Mouse (Mus musculus) myocyte (in vitro differentiated cells): ENCODE measurements at regions not wholly inside any gene's neighbourhood (a gene's known extent, or its start where the extent isn't known, plus 50 kb on each side); places are given as distances from the start of the nearest gene placed in this dataset.

ENCODE experiments used
- CEBPB ChIP-seq: IDR thresholded peaks from 2 replicates; pipeline ENCODE4 v1.6.1; 2011; ENCODE audit warnings: mild to moderate bottlenecking, moderate library complexity; ENCODE audit not compliant: poor library complexity, insufficient read depth, severe bottlenecking
- E2F4 ChIP-seq: IDR thresholded peaks from one replicate; pipeline ENCODE4 v1.6.1; 2011; ENCODE audit warnings: mild to moderate bottlenecking, control low read depth, moderate library complexity; ENCODE audit not compliant: insufficient read depth
- MAX ChIP-seq: IDR thresholded peaks from one replicate; pipeline ENCODE4 v1.6.1; 2011; ENCODE audit warnings: low read depth, mild to moderate bottlenecking, control low read depth
- MYOD1 ChIP-seq, 3 experiments: IDR thresholded peaks; one replicate each; pipeline ENCODE4 v1.6.1; 2011; ENCODE audit warnings: control low read depth in 2 of 3, low read depth in 2 of 3, mild to moderate bottlenecking in 2 of 3, moderate library complexity in 1 of 3; ENCODE audit not compliant: insufficient read length in 2 of 3, control insufficient read depth in 1 of 3
- MYOG ChIP-seq, 3 experiments: IDR thresholded peaks; one replicate each; pipeline ENCODE4 v1.6.1; 2011; ENCODE audit warnings: control low read depth in 2 of 3, low read depth in 2 of 3, mild to moderate bottlenecking in 2 of 3; ENCODE audit not compliant: insufficient read length in 2 of 3, control insufficient read depth in 1 of 3, insufficient read depth in 1 of 3
- POLR2A ChIP-seq: IDR thresholded peaks from one replicate; pipeline ENCODE4 v1.6.1; 2011; ENCODE audit warnings: low read depth, mild to moderate bottlenecking, control low read depth, moderate library complexity; ENCODE audit not compliant: insufficient read length
- POLR2AphosphoS2 ChIP-seq: IDR thresholded peaks from one replicate; pipeline ENCODE4 v1.6.1; 2011; ENCODE audit warnings: low read depth, control low read depth; ENCODE audit not compliant: insufficient read length
- REST ChIP-seq: IDR thresholded peaks from one replicate; pipeline ENCODE4 v1.6.1; 2011; ENCODE audit warnings: mild to moderate bottlenecking, control low read depth, moderate library complexity; ENCODE audit not compliant: insufficient read depth, insufficient read length
- SRF ChIP-seq: IDR thresholded peaks from one replicate; pipeline ENCODE4 v1.6.1; 2011; ENCODE audit warnings: low read depth; ENCODE audit not compliant: control insufficient read depth, insufficient read length
- TCF12 ChIP-seq: IDR thresholded peaks from one replicate; pipeline ENCODE4 v1.6.1; 2011; ENCODE audit warnings: mild to moderate bottlenecking, control low read depth; ENCODE audit not compliant: poor library complexity, insufficient read depth, severe bottlenecking
- TCF3 ChIP-seq: IDR thresholded peaks from one replicate; pipeline ENCODE4 v1.6.1; 2011; ENCODE audit warnings: low read depth, control low read depth; ENCODE audit not compliant: insufficient read length
- USF1 ChIP-seq: IDR thresholded peaks from one replicate; pipeline ENCODE4 v1.6.1; 2011; ENCODE audit warnings: low read depth, mild to moderate bottlenecking, control low read depth, moderate library complexity

DNA sequence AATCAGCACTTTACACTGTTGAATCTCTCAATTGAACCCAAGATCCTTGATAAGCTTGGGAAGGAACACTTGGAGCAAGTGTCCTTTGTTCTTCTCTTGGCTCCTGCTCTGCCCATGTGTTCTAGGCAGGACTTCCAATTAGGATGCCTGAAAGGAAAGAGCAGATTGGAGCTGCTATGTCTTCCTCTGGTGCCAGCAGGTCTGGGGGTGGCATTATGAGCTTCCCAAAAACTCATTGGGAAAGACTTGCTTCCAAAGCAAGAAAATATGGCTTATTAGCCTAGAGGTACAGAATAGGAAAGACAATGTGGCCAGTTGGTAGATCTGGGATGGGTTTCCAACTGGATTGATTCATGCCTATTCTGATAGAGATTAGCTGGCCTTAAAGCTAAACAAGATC is 959.1 kb downstream of the Slc4a3 start:
- TF ChIP-seq POLR2A (no peak), CEBPB (no peak), MAX (no peak), MYOG (IDR thresholded peaks at IDR 0.05; ENCODE audit: control insufficient read depth in 1 of 3, insufficient read depth in 1 of 3, insufficient read length in 2 of 3, low read depth in 2 of 3) (no peak), USF1 (no peak), TCF12 (no peak), POLR2AphosphoS2 (no peak), REST (no peak), TCF3 (no peak), E2F4 (no peak), SRF (no peak), MYOD1 (IDR thresholded peaks at IDR 0.05; ENCODE audit: control insufficient read depth in 1 of 3, insufficient read length in 2 of 3, low read depth in 2 of 3) (no peak)
